Mouse (Mus musculus) thymus, postnatal 0 days (tissue): ENCODE data around the gene Bcas3. TPM values are rescaled to one million over a fixed set of nuclear protein-coding genes. Genes with fewer than 3 reads are reported as not detected.
A peak's percentile ranks its signal among the peaks of the same experiment; 100 is the strongest.

ENCODE experiments used
- DNase-seq: peaks from one replicate; pipeline ENCODE4 v3.0.0-alpha.2; 2015; ENCODE audit warnings: low spot score
- polyA plus RNA-seq: library from polyadenylated mRNA; unstranded; fragments of >200 nt; fragmentation: Nextera tagmentation; extraction: Ambion mirVana; gene quantifications from 2 replicates; pipeline ENCODE4 v1.2.1, GENCODE M21; 2015

Gene Bcas3
- polyA plus RNA-seq, 1 experiment from 2014 or later: 22.6 TPM

GRCm38 (mm10) chr11:85839258-85840030, 486.5 kb downstream of the Bcas3 start:
- DNase-seq: no peak

GRCm38 (mm10) chr11:85840031-85840802, 487.2 kb downstream of the Bcas3 start:
- no peak for DNase-seq

GRCm38 (mm10) chr11:85840803-85841145, 487.8 kb downstream of the Bcas3 start:
- DNase-seq: no peak

GRCm38 (mm10) chr11:85841211-85841681, 488.3 kb downstream of the Bcas3 start:
- no peak for DNase-seq

- DNase-seq: peak; percentile 60
Observed at GRCm38 (mm10) chr11:85841980-85842379, 489.0 kb downstream of the Bcas3 start.

- no peak for DNase-seq
Observed at GRCm38 (mm10) chr11:85842596-85843346, 489.8 kb downstream of the Bcas3 start.

GRCm38 (mm10) chr11:85843347-85843692, 490.4 kb downstream of the Bcas3 start:
- DNase-seq: peak; percentile 64

GRCm38 (mm10) chr11:85844144-85844965, 491.4 kb downstream of the Bcas3 start:
- peak; percentile 66 for DNase-seq

GRCm38 (mm10) chr11:85844971-85845370, 492.0 kb downstream of the Bcas3 start:
- no peak for DNase-seq

- DNase-seq: no peak
Observed at GRCm38 (mm10) chr11:85845921-85846320, 493.0 kb downstream of the Bcas3 start.

GRCm38 (mm10) chr11:85846509-85846908, 493.5 kb downstream of the Bcas3 start:
- DNase-seq: no peak

GRCm38 (mm10) chr11:85849037-85849436, 496.1 kb downstream of the Bcas3 start:
- peak; percentile 76 for DNase-seq

GRCm38 (mm10) chr11:85850233-85850632, 497.3 kb downstream of the Bcas3 start, which contains the start of gene Gm11444:
Gene Gm11444 (minus strand): TSS chr11:85850333.
- DNase-seq: no peak

- no peak for DNase-seq
Observed at GRCm38 (mm10) chr11:85850758-85851157, 497.8 kb downstream of the Bcas3 start.

- DNase-seq: no peak
Observed at GRCm38 (mm10) chr11:85857997-85858698, 505.2 kb downstream of the Bcas3 start.

- DNase-seq: no peak
Observed at GRCm38 (mm10) chr11:85864363-85864762, 511.4 kb downstream of the Bcas3 start.
